Comparison of ENCODE assay signal across 25 mouse cellular contexts in the genomic region with DNA sequence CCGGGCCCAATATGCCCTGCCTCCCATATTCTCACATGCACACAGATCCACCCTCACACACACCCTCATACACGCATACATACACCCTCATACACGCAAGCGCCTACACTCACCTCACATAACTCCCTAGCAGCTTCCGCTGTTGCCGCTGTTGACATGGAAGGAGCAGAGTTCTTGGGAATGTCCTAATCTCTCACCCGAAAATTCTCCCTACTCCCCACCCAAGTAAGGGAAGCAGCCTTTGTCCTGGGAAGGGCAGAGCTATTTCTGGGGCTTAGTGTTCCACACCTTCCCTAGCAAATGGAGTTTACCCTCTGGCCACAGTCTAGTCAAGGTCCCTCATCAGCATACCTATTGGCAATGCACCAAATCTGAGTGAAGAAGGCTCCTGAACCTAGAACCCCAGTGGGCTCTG. TPM values are rescaled to one million over a fixed set of nuclear protein-coding genes. Genes with fewer than 3 reads are reported as not detected.
A peak's percentile ranks its signal among the peaks of the same experiment; 100 is the strongest.
DNase-seq lines count a peak whose midpoint lies in the region; ATAC-seq and TF ChIP-seq lines count a peak whose summit lies in the region.
"Had no signal": no experiment of that assay in that cellular context is flagged by ENCODE, and none has a peak within 500 bp of the region (broad histone marks: within the 10 kb centered on the region; RNA-seq: fewer than 3 reads in every experiment).

No protein-coding gene starts in this region.

- TF ChIP-seq POLR2A in ES-Bruce4 (IDR thresholded peaks at IDR 0.05; ENCODE audit: insufficient read depth, low read length), result no peak

- 92% methylated on average over 7 of the region's 7 CpGs for WGBS in kidney, embryonic 14.5 days
- 72% methylated on average over 7 of the region's 7 CpGs for WGBS in intestine, embryonic 15.5 days

- no peak overlapping the region for H3K9ac ChIP-seq in kidney, embryonic 14.5 days (ENCODE audit: low read depth, low read length)
- peak overlapping the region; percentile 71 for H3K9ac ChIP-seq in ES-Bruce4 (ENCODE audit: low read depth, poor library complexity, severe bottlenecking)
- H3K9ac ChIP-seq in intestine, embryonic 15.5 days, result no peak overlapping the region
- H3K9ac ChIP-seq: embryonic facial prominence, embryonic 15.5 days; lung, embryonic 15.5 days; neural tube, embryonic 13.5 days had no signal

- no peaks in the 10 kb centered on the region for H3K36me3 ChIP-seq in kidney, embryonic 14.5 days (ENCODE audit: control insufficient read depth, insufficient read depth, low read length)
- no peaks in the 10 kb centered on the region for H3K36me3 ChIP-seq in ES-Bruce4 (ENCODE audit: control insufficient read depth, insufficient read depth, low read length, poor library complexity, severe bottlenecking)
- H3K36me3 ChIP-seq in intestine, embryonic 15.5 days, result no peaks in the 10 kb centered on the region
- H3K36me3 ChIP-seq: embryonic facial prominence, embryonic 15.5 days; hindbrain, embryonic 10.5 days; lung, embryonic 15.5 days; neural tube, embryonic 13.5 days had no signal

- no peak overlapping the region for H3K4me2 ChIP-seq in kidney, embryonic 14.5 days (replicated peaks; ENCODE audit: low read depth, low read length)
- peak overlapping the region; percentile 27; the same call in 1 of the 2 replicates for H3K4me2 ChIP-seq in intestine, embryonic 15.5 days (replicated peaks)
- H3K4me2 ChIP-seq: embryonic facial prominence, embryonic 15.5 days; lung, embryonic 15.5 days; midbrain, embryonic 11.5 days; neural tube, embryonic 13.5 days had no signal

- peak; percentile 76; the same call in 1 of the 2 replicates for TF ChIP-seq EP300 in ES-Bruce4 (IDR thresholded peaks at IDR 0.05; ENCODE audit: insufficient read depth, low read depth, low read length)

- H3K4me1 ChIP-seq in kidney, embryonic 14.5 days (ENCODE audit: control insufficient read depth, insufficient read depth, low read length), result 0 out of 2 replicates have a peak, but pooled peaks cover 3% of the 10 kb centered on the region
- H3K4me1 ChIP-seq in ES-Bruce4 (ENCODE audit: control insufficient read depth, insufficient read depth, low read length), result peaks cover 5% of the 10 kb centered on the region
- H3K4me1 ChIP-seq in intestine, embryonic 15.5 days (replicated peaks), result peaks cover 12% of the 10 kb centered on the region
- H3K4me1 ChIP-seq: neural tube, embryonic 13.5 days had no signal

- H3K27ac ChIP-seq in kidney, embryonic 14.5 days (ENCODE audit: low read depth, low read length), result no peak overlapping the region
- H3K27ac ChIP-seq in ES-Bruce4 (ENCODE audit: insufficient read depth, low read length), result peak overlapping the region; percentile 83
- peak overlapping the region; percentile 44 for H3K27ac ChIP-seq in intestine, embryonic 15.5 days
- H3K27ac ChIP-seq: embryonic facial prominence, embryonic 15.5 days; hindbrain, embryonic 10.5 days; hindbrain, postnatal 0 days; lung, embryonic 15.5 days; neural tube, embryonic 13.5 days had no signal

- ATAC-seq in kidney, embryonic 14.5 days (ENCODE audit: low FRiP score, low TSS enrichment), result no peak
- ATAC-seq in intestine, embryonic 15.5 days, result peak; percentile 72
- ATAC-seq: activated CD4-positive, CD25-positive, alpha-beta regulatory T cell, adult 4 months; hindbrain, postnatal 0 days had no signal

- H3K9me3 ChIP-seq in kidney, embryonic 14.5 days (ENCODE audit: control insufficient read depth, low read length), result no peaks in the 10 kb centered on the region
- H3K9me3 ChIP-seq in ES-Bruce4 (replicated peaks; ENCODE audit: control insufficient read depth, insufficient read depth, low read length, poor library complexity, severe bottlenecking), result no peaks in the 10 kb centered on the region
- no peaks in the 10 kb centered on the region for H3K9me3 ChIP-seq in intestine, embryonic 15.5 days
- H3K9me3 ChIP-seq: embryonic facial prominence, embryonic 15.5 days; hindbrain, embryonic 10.5 days; lung, embryonic 15.5 days; neural tube, embryonic 13.5 days had no signal

- DNase-seq in kidney, adult 11 months, result peak; percentile 90
- DNase-seq in kidney, postnatal 14 days, result peak; percentile 76
- no peak for DNase-seq in adrenal gland, adult (ENCODE audit: inconsistent age in 2 of 2, low spot score in 1 of 2)
- no peak for DNase-seq in adrenal gland, postnatal 4 days (ENCODE audit: low spot score in 2 of 2)
- DNase-seq in natural killer cell, adult 2 months (ENCODE audit: low spot score in 2 of 2), result no peak
- DNase-seq: adrenal gland, postnatal 14 days; cerebellum, adult 18-20 months; cerebellum, postnatal 25 days; embryo, embryonic 11 days; heart, adult 18-20 months; layer of hippocampus, postnatal 36 days; lung, postnatal 4 days; right cerebral cortex, adult 18-20 months; thymus, postnatal 25 days had no signal

- no peak overlapping the region for H3K4me3 ChIP-seq in kidney, embryonic 14.5 days (ENCODE audit: low read length)
- H3K4me3 ChIP-seq in ES-Bruce4 (ENCODE audit: low read depth, low read length), result peak overlapping the region; percentile 64
- no peak overlapping the region for H3K4me3 ChIP-seq in intestine, embryonic 15.5 days (replicated peaks)
- H3K4me3 ChIP-seq: embryonic facial prominence, embryonic 15.5 days; hindbrain, embryonic 10.5 days; lung, embryonic 15.5 days; neural tube, embryonic 13.5 days had no signal

- no peaks in the 10 kb centered on the region for H3K27me3 ChIP-seq in kidney, embryonic 14.5 days (ENCODE audit: control insufficient read depth, insufficient read depth, low read length)
- no peaks in the 10 kb centered on the region for H3K27me3 ChIP-seq in ES-Bruce4 (ENCODE audit: control insufficient read depth, insufficient read depth, low read length, poor library complexity, severe bottlenecking)
- H3K27me3 ChIP-seq in intestine, embryonic 15.5 days (replicated peaks), result no peaks in the 10 kb centered on the region
- H3K27me3 ChIP-seq: embryonic facial prominence, embryonic 15.5 days; lung, embryonic 15.5 days; neural tube, embryonic 13.5 days had no signal

- no peak for TF ChIP-seq CTCF in ES-Bruce4 (IDR thresholded peaks at IDR 0.05; ENCODE audit: low read depth, low read length)

RNA-seq across cellular contexts. Expression of a gene that starts 49.1 kb away (rescaled TPM):
- 16.4 and 34.5 TPM in 2 replicates for polyA plus RNA-seq in kidney, embryonic 14.5 days (2014; fragmentation: Nextera tagmentation; extraction: Ambion mirVana)
- 224 and 225 TPM in 2 replicates for polyA plus RNA-seq in ES-Bruce4 (2011; ENCODE audit: insufficient read depth, insufficient read length, low read depth, missing spikeins)
- 33.6 and 35.4 TPM in 2 replicates for polyA plus RNA-seq in intestine, embryonic 15.5 days (2015; fragmentation: Nextera tagmentation; extraction: Ambion mirVana)
- 10 to 100 TPM; 29.2 to 35.3 TPM for total RNA-seq in adrenal gland, postnatal 4 days (2021)

RNA-seq across cellular contexts. Expression of a gene that starts 49.3 kb away (rescaled TPM):
- 53.5 and 67.7 TPM in 2 replicates for polyA plus RNA-seq in kidney, embryonic 14.5 days (2014; fragmentation: Nextera tagmentation; extraction: Ambion mirVana)
- 53.1 and 58.1 TPM in 2 replicates for polyA plus RNA-seq in ES-Bruce4 (2011; ENCODE audit: insufficient read depth, insufficient read length, low read depth, missing spikeins)
- 34.2 and 35.8 TPM in 2 replicates for polyA plus RNA-seq in intestine, embryonic 15.5 days (2015; fragmentation: Nextera tagmentation; extraction: Ambion mirVana)
- 10 to 100 TPM; 16.8 to 18.1 TPM for total RNA-seq in adrenal gland, postnatal 4 days (2021)
- total RNA-seq: gastrocnemius, adult 8-10 months had no signal

Comparison
In these comparisons a context has a peak if more than half of its experiments do, and no peak if none do; other contexts are left out.
1. DNase-seq: peak in kidney, adult 11 months (single experiment) and kidney, postnatal 14 days (single experiment); none in adrenal gland, adult (0 of 2), adrenal gland, postnatal 4 days (0 of 2) and natural killer cell, adult 2 months (0 of 2).